Mouse (Mus musculus): ENCODE results near the gene Ccdc138. TPM values are rescaled to one million over a fixed set of nuclear protein-coding genes. Genes with fewer than 3 reads are reported as not detected.

Gene Ccdc138
- polyA plus RNA-seq, 1 experiment: 1.0 TPM

- no peak for DNase-seq
- Histone ChIP-seq H3K27me3 (replicated peaks; ENCODE audit: control insufficient read depth, insufficient read depth, low read length) (no peaks in the 10 kb centered on the region), H3K27ac (ENCODE audit: insufficient read depth, low read depth, low read length) (no peak overlapping the region), H3K36me3 (ENCODE audit: control insufficient read depth, insufficient read depth, low read length) (no peaks in the 10 kb centered on the region), H3K4me3 (ENCODE audit: insufficient read depth, low read depth, low read length) (no peak overlapping the region), H3K4me1 (ENCODE audit: control insufficient read depth, insufficient read depth, low read length) (peaks cover 10% of the 10 kb centered on the region)
- 53% methylated on average over 6 of the region's 6 CpGs for WGBS
- no peak for TF ChIP-seq POLR2A (IDR thresholded peaks at IDR 0.05; ENCODE audit: low read depth, low read length)
Measured at GRCm38 (mm10) chr10:58601431-58601901, 103.7 kb downstream of the Ccdc138 start.

DNA sequence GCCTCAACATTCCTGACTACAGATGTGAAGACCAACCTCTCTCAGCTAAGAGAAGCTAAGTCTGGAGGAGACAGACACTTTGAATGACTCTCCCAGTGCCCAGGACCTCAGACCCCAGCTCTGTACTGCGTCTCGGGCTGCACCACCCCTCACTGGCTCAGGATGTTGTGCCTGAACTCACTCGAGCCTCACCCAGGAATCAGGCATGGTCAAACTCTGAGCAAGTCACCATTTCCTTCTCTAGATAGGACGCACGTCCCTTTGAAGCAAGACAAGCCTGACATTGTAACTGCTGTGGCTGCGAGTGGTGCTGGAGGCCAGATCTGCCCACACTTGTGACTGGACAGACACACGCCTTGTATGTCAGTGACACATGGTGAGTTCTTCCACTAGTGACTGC is 104.2 kb downstream of the Ccdc138 start:
- H3K4me1 ChIP-seq (ENCODE audit: control insufficient read depth, insufficient read depth, low read length): peaks cover 10% of the 10 kb centered on the region
- no peak overlapping the region for H3K4me3 ChIP-seq (ENCODE audit: insufficient read depth, low read depth, low read length)
- H3K27me3 ChIP-seq (replicated peaks; ENCODE audit: control insufficient read depth, insufficient read depth, low read length): no peaks in the 10 kb centered on the region
- 74% methylated on average over 7 of the region's 7 CpGs for WGBS
- H3K27ac ChIP-seq (ENCODE audit: insufficient read depth, low read depth, low read length): no peak overlapping the region
- no peaks in the 10 kb centered on the region for H3K36me3 ChIP-seq (ENCODE audit: control insufficient read depth, insufficient read depth, low read length)
- DNase-seq: no peak
- no peak for TF ChIP-seq POLR2A (IDR thresholded peaks at IDR 0.05; ENCODE audit: low read depth, low read length)
- TF ChIP-seq CTCF (conservative IDR thresholded peaks at IDR 0.05; ENCODE audit: insufficient read depth, insufficient read length, low read depth, low read length): no peak

DNA sequence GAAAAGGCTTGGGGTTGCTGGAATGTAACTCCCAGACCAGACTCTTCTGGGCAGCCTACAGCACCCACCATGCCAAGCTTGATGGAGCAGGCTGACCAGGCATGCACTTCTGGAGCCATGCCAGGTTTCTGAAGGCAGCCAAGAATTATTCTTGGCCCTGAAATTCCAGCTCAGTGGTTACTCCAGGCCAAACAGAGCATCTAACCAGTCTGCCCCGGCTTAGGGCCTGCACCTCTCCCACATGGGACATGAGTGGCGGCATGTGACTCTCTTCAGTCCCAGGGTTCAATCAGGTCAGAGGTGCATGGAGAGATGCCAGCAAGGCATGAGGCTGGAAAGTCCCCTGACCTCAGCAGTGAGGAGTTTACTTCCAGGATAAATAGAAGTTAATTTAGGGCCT is 107.0 kb downstream of the Ccdc138 start:
- WGBS: 21% methylated on average over 2 of the region's 2 CpGs
- no peak overlapping the region for H3K4me3 ChIP-seq (ENCODE audit: insufficient read depth, low read depth, low read length)
- H3K4me1 ChIP-seq (ENCODE audit: control insufficient read depth, insufficient read depth, low read length): peaks cover 10% of the 10 kb centered on the region
- peak; percentile 97 for DNase-seq
- no peaks in the 10 kb centered on the region for H3K36me3 ChIP-seq (ENCODE audit: control insufficient read depth, insufficient read depth, low read length)
- H3K27ac ChIP-seq (ENCODE audit: insufficient read depth, low read depth, low read length): peak overlapping the region; percentile 87
- H3K27me3 ChIP-seq (replicated peaks; ENCODE audit: control insufficient read depth, insufficient read depth, low read length): no peaks in the 10 kb centered on the region
- TF ChIP-seq CTCF (conservative IDR thresholded peaks at IDR 0.05; ENCODE audit: insufficient read depth, insufficient read length, low read depth, low read length) (no peak), POLR2A (IDR thresholded peaks at IDR 0.05; ENCODE audit: low read depth, low read length) (no peak)

DNA sequence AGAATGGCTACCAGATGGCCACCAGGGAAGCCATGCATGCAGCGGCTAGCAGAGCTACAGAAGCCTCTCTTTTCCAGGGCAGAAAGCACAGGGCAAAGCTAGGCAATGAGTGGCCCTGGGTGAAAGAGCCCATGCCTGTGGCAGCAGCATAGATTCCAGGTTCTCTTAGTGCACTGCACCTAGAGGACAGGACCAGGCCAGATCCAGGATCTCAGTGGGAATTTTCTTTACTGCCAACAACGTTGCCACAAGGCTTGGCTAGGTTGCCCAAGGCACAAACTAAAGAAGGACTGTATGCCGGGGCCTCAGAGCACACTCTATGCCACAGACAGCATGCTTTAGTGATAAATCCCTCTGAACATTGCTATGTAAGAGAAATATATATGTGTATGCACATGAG is 108.6 kb downstream of the Ccdc138 start:
- DNase-seq: no peak
- Histone ChIP-seq H3K4me3 (ENCODE audit: insufficient read depth, low read depth, low read length) (no peak overlapping the region), H3K27me3 (replicated peaks; ENCODE audit: control insufficient read depth, insufficient read depth, low read length) (no peaks in the 10 kb centered on the region), H3K36me3 (ENCODE audit: control insufficient read depth, insufficient read depth, low read length) (no peaks in the 10 kb centered on the region), H3K27ac (ENCODE audit: insufficient read depth, low read depth, low read length) (no peak overlapping the region), H3K4me1 (ENCODE audit: control insufficient read depth, insufficient read depth, low read length) (peaks cover 10% of the 10 kb centered on the region)
- no peak for TF ChIP-seq CTCF (conservative IDR thresholded peaks at IDR 0.05; ENCODE audit: insufficient read depth, insufficient read length, low read depth, low read length)
- TF ChIP-seq POLR2A (IDR thresholded peaks at IDR 0.05; ENCODE audit: low read depth, low read length): no peak
- 86% methylated on average over 3 of the region's 3 CpGs for WGBS

- Histone ChIP-seq H3K4me3 (ENCODE audit: insufficient read depth, low read depth, low read length) (no peak overlapping the region), H3K27ac (ENCODE audit: insufficient read depth, low read depth, low read length) (no peak overlapping the region), H3K27me3 (replicated peaks; ENCODE audit: control insufficient read depth, insufficient read depth, low read length) (no peaks in the 10 kb centered on the region), H3K4me1 (ENCODE audit: control insufficient read depth, insufficient read depth, low read length) (peaks cover 10% of the 10 kb centered on the region), H3K36me3 (ENCODE audit: control insufficient read depth, insufficient read depth, low read length) (no peaks in the 10 kb centered on the region)
- 48% methylated on average over 3 of the region's 3 CpGs for WGBS
- DNase-seq: peak; percentile 17
- TF ChIP-seq POLR2A (IDR thresholded peaks at IDR 0.05; ENCODE audit: low read depth, low read length) (no peak), CTCF (conservative IDR thresholded peaks at IDR 0.05; ENCODE audit: insufficient read depth, insufficient read length, low read depth, low read length) (no peak)
Measured at GRCm38 (mm10) chr10:58608858-58609257, 111.1 kb downstream of the Ccdc138 start.

DNA sequence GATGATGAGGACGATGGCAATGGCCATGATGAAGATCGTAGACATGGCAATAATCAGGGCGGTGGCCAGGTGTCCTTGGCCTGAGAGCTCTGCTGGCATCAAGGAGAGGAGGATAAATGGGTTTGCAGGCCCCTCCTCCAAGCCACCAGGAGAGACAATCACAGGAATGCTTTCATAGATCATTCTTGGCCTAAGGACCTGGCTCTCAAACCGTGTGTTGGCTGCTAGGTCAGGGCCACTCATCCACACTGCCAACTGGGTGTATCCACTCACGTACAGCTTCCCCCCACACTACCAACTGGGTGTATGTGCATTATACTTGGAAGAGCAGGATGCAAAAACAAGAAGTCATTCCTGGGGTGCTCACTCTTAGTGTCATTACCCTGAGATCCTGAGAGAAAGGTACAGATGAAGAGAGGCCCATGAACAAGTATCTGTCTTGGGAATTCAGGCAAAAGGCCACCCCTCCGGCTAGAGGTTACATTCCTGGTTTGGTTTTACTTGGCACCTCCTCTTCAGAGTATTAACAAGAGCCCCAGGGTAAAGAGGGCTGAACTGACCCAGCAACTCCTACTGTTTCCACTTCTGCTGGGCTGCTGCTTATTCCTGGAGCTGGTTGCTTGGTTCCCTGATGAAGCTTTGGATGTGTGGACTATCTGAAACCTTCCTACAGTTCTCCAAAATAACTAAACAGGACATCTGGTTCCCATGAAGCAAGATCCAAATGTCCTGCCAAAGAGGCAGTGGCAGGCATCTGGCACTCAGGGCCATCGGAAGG is 112.9 kb downstream of the Ccdc138 start:
- peak overlapping the region; percentile 33; the same call in 1 of the 2 replicates for H3K27ac ChIP-seq (ENCODE audit: insufficient read depth, low read depth, low read length)
- H3K36me3 ChIP-seq (ENCODE audit: control insufficient read depth, insufficient read depth, low read length): no peaks in the 10 kb centered on the region
- H3K27me3 ChIP-seq (replicated peaks; ENCODE audit: control insufficient read depth, insufficient read depth, low read length): no peaks in the 10 kb centered on the region
- no peak overlapping the region for H3K4me3 ChIP-seq (ENCODE audit: insufficient read depth, low read depth, low read length)
- TF ChIP-seq CTCF (conservative IDR thresholded peaks at IDR 0.05; ENCODE audit: insufficient read depth, insufficient read length, low read depth, low read length) (no peak), POLR2A (IDR thresholded peaks at IDR 0.05; ENCODE audit: low read depth, low read length) (no peak)
- no peaks in the 10 kb centered on the region for H3K4me1 ChIP-seq (ENCODE audit: control insufficient read depth, insufficient read depth, low read length)
- peak; percentile 45 for DNase-seq
- WGBS: 61% methylated on average over 7 of the region's 7 CpGs

DNA sequence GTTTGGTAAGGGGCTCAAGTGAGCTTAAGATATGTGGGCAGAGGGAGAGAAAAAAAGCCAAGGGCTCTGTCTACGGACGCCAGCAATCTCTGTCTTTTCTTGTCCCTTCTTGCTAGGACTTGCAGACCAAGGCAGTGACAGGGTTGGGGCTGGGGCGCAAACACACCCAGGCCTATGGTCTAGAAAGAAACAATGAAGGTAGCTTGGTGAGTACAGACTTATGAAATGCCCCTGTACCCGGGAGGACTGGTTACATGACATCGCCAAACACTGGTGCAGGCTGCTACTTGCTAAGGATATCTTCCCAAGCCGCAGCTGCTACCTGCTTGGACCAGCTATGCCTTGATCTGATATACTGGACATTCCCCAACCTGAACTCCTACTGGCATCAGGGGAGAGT is 116.9 kb downstream of the Ccdc138 start:
- DNase-seq: no peak
- H3K4me3 ChIP-seq (ENCODE audit: insufficient read depth, low read depth, low read length): no peak overlapping the region

More for the DNA sequence above, 116.9 kb downstream of the Ccdc138 start:
- no peak overlapping the region for H3K27ac ChIP-seq (ENCODE audit: insufficient read depth, low read depth, low read length)
- TF ChIP-seq CTCF (conservative IDR thresholded peaks at IDR 0.05; ENCODE audit: insufficient read depth, insufficient read length, low read depth, low read length): no peak
- TF ChIP-seq POLR2A (IDR thresholded peaks at IDR 0.05; ENCODE audit: low read depth, low read length): no peak
- H3K36me3 ChIP-seq (ENCODE audit: control insufficient read depth, insufficient read depth, low read length): no peaks in the 10 kb centered on the region
- 88% methylated on average over 6 of the region's 6 CpGs for WGBS
- no peaks in the 10 kb centered on the region for H3K27me3 ChIP-seq (replicated peaks; ENCODE audit: control insufficient read depth, insufficient read depth, low read length)
- H3K4me1 ChIP-seq (ENCODE audit: control insufficient read depth, insufficient read depth, low read length): no peaks in the 10 kb centered on the region
